Mouse (Mus musculus) Muller cell, postnatal 12 days (primary cell): ENCODE measurements around the gene Pax2.

ENCODE experiments used
- DNase-seq: peaks from one replicate; pipeline ENCODE4 v3.0.0-alpha.2; 2015; ENCODE audit errors: inconsistent ontology term

Pax2 gene

GRCm38 (mm10) chr19:44781987-44782386 lies 26.1 kb downstream of the Pax2 start:
- peak; percentile 17 for DNase-seq

- DNase-seq: no peak
These were observed 28.5 kb downstream of the Pax2 start for GRCm38 (mm10) chr19:44784391-44784790.

- no peak for DNase-seq
These were observed 32.6 kb downstream of the Pax2 start for GRCm38 (mm10) chr19:44788488-44788887.

- DNase-seq: no peak
These were observed 36.1 kb downstream of the Pax2 start for GRCm38 (mm10) chr19:44791981-44792380.

DNA sequence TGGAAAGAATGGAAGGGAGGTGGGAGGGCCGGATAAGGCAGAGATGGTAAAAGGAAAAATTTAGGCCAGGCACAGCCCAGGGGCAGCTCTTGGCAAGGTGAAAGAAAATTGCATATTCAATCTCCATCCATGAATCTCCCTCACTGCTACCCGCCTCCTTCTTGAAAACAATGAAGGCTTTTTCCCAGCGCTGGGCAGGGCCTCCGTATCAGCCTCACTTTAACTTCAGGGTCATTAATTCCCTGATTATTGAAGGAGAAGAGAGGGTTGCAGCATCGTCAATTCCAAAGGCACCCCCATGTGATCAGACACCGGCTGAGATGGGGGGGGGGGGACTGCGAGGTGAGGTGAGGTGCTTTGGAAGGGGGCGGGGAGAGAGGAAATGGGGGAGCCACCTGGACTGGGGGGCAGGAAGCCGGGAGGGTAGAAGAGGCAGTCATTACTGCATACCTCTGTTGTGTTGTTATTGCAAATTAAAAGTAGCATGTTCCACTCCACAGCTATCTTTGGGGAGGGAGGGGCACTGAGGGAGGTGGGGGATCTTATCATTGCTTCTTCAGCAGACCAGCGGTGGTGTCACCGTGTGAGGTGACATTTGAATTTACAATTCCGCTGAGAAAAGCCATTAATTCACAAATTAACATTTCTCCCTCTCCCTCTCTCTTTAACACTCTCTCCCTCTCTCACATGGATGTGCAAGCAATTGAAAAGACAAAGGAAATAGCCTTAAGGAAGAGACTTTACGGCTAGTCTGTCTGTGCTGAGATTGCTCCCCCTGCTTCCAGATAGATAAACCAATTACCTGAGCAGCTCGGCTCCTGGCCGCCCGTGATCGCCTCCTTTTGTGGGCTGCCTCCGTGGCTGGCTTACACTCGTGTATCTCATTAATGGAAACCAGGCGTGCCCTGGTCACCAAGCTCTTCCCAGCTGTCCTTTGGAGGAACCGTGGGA lies 41.5 kb downstream of the Pax2 start:
- no peak for DNase-seq

DNA sequence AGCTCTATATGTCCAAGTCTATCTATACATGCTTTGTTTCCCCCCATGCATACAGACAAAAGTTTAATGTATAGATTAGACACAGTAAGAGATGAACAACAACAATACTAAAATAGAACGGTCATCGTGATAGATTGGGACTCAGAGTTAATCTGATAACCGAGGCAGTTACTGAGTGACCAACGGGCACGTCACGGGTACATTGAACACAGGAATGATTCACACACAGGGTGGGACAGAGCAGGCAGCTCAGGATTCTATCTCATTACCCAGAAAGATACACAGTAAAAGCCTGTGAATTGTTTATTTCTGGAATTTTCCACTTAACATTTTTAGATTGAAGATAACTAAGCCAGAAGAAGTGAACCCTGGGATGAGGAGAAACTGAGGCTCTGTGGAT lies 42.9 kb downstream of the Pax2 start:
- no peak for DNase-seq

- DNase-seq: no peak
These were observed 43.3 kb downstream of the Pax2 start for GRCm38 (mm10) chr19:44799156-44799555.

GRCm38 (mm10) chr19:44800327-44800726 lies 44.5 kb downstream of the Pax2 start:
- DNase-seq: no peak

- no peak for DNase-seq
These were observed 52.9 kb downstream of the Pax2 start for GRCm38 (mm10) chr19:44808734-44809133.

GRCm38 (mm10) chr19:44812666-44813429 lies 57.0 kb downstream of the Pax2 start:
- DNase-seq: no peak

DNA sequence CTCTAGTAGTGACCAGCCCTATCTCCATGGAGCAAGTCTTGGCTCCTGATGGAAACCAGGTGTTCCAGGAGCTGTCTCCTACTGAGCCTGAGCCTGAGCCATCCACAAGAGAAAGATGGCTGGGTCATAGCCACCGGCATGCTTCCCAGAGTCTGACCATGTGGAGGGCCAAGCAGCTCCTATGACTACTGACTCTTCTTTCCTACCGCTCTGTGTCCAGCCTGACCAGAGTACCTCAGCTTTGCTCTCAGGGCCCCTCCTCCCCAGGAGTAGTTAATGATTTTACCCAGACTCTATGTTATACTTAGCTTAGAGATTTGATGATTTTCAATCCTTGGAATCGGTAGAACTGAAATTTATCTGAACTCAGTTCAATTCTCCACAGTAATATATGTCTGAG lies 59.3 kb downstream of the Pax2 start:
- no peak for DNase-seq

GRCm38 (mm10) chr19:44817403-44818128 lies 61.7 kb downstream of the Pax2 start:
- no peak for DNase-seq

DNA sequence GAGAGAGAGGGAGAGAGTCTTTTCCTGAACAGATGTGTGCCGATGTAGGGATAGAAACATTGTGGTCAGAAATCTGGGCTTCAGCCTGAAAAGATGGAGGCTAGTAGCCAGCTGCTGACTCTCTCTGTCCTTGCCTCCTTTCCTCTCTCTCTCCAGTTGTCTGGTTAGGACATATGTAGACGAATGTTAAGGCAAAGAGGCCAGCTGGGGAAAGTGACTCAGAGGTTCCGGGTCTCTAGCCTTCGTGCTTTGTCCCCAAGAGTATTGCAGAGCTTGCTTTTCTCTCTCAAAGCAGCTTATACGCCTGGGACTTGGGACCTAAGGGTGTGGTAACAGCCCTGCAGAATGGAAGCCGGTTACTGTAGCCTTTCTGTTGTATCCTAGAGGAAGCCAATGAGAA lies 62.8 kb downstream of the Pax2 start:
- no peak for DNase-seq

GRCm38 (mm10) chr19:44821581-44821980 lies 65.7 kb downstream of the Pax2 start:
- no peak for DNase-seq

- DNase-seq: no peak
These were observed 66.5 kb downstream of the Pax2 start for GRCm38 (mm10) chr19:44822295-44822694.

DNA sequence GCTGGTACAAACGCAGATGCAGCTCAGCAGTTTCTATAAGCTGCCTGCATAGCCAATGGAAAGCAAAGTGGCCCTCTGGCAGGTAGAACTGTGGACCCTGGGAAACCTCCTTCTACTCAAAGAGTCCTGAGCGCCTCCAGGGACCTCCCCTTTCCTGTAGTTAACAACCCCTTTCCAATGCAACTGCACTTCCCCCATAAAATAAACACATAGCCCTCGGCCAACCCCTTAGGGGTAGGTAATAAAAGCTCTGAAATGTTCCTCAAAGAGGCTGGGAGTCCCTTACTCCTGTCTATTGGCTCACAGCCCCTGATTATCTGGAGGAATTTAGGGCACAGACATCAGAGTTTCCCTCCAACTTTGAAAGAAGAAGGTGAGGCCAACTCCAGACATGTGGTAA lies 67.8 kb downstream of the Pax2 start:
- no peak for DNase-seq

DNA sequence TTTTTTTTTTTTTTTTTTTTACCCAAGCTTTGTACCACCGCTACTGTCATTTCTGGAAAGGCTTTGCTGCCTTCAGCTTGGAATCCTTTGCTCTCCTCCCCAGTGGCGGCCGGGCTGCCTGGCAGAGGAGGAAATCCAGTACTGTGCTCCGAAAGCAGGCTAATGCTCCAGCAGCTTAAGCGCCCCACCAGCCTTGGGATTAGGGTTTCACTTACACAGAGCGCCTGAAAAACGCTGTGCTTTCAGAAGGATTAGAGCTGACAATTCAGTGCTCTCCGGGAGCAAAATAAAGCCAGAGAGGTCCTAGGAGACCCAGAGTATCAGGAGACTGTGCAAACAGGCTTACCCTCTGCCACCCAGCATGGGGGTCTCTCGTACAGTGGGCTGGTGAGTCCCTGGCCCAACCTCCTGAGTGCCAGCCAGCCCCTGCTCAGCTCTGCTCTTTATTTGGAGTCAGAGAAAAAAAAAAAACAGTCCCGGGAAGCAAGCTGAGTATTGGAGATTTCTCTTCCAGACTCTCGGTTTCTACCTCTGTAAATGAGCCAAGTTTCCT lies 69.4 kb downstream of the Pax2 start:
- DNase-seq: no peak

DNA sequence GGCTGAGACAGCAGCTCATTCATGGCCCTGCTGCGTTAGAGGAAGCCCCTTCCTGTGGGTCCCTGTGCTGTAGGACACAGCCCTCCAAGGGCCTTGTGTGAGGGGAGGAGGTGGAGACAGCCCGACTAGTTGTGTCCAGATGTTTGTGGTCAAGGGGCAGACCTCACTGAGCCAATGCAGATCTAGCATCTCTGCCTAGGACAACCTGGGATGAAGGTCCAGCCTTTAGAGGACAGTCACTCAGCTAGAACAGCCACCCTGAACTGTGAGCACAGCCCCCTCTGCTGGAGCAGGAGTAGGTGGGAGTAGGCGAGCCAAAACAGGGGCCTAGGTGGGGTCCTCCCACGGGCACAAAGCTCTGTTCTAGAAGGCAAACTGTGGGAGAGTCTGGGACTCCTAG lies 70.0 kb downstream of the Pax2 start:
- DNase-seq: no peak

DNA sequence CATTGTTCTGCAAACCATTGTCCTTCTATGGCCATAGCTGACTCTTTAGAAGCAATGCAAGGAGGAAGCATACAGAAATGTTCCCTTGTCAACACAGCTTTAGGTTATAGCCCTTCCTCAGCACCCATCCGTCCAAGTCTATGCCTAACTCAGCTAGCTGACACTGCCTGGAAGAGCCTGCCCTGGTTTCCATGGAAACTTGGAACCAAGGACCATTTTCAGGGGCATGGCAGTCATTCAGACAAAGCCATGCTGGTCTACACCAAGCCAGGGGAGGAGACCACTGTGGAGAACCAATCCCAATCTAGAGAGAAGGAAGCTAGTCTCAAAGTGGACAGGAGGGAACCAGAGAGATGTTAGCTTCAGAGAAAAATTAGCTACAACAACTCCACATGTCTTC lies 77.5 kb downstream of the Pax2 start:
- no peak for DNase-seq

DNA sequence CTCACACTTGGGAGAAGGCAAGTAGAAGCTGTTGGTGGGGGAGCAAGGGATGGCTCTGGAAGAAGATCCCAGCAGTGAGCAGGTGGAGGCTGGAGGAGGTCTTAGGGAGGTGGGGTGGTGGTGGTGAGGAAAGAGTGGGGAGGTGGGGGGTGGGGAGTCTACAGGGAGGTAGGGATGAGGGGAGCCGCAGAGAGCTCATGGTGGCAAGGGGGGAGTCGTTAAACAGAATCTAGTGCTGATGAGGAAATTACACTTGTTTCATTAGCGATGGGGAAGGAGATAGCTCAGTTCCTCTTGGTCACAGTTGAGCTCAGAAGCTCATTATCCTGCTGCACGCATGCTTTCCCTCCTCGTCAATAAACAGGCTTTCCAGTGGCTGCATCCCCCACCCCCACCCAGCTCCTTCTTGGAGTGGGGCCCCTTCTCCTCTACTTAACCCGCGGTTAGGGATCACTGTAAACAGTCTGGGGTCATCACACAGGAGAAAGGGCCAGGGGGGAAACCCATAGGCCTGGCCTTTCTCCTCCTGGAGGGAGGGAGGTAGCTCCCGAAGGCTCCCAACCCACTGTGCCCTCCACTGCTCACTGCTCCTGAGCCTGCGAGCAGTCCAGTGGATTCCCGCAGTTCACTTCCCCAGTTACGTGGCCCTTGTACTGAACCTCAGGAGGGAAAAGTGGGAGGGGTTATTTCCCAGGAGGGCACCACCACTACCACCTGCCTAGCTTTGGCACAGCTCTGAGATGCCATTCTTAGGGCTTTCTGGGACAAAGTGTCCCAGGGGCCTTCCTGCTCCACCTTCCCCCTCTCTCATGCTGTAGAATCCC lies 78.6 kb downstream of the Pax2 start:
- DNase-seq: no peak
